Mouse (Mus musculus): ENCODE measurements at regions not wholly inside any gene's neighbourhood (a gene's known extent, or its start where the extent isn't known, plus 50 kb on each side); places are given as distances from the start of the nearest gene placed in this dataset.

DNA sequence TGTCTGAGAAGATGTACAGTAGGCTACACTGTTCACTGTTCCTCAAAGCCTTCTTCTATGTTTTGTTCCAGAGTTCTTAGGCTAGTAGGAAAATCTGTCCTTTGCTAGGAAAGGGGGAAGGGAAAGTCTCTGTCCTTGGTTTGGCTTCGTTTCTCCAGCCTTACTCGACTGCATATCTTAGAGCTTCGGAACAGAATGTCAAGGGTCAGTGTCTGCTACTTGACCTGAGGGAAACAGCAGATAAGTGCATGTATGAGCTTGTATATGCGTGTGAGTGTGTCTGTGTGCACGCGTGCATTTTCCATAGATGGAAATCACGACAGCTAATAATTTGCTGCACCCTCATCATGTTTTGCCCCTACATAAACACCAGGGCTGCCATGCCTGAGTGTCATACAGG is 52.6 kb upstream of the Tgfbr2 start:
- no peak for DNase-seq (ENCODE audit: low spot score)

Measured in left cerebral cortex, adult 11 months (tissue).